In the genomic region with DNA sequence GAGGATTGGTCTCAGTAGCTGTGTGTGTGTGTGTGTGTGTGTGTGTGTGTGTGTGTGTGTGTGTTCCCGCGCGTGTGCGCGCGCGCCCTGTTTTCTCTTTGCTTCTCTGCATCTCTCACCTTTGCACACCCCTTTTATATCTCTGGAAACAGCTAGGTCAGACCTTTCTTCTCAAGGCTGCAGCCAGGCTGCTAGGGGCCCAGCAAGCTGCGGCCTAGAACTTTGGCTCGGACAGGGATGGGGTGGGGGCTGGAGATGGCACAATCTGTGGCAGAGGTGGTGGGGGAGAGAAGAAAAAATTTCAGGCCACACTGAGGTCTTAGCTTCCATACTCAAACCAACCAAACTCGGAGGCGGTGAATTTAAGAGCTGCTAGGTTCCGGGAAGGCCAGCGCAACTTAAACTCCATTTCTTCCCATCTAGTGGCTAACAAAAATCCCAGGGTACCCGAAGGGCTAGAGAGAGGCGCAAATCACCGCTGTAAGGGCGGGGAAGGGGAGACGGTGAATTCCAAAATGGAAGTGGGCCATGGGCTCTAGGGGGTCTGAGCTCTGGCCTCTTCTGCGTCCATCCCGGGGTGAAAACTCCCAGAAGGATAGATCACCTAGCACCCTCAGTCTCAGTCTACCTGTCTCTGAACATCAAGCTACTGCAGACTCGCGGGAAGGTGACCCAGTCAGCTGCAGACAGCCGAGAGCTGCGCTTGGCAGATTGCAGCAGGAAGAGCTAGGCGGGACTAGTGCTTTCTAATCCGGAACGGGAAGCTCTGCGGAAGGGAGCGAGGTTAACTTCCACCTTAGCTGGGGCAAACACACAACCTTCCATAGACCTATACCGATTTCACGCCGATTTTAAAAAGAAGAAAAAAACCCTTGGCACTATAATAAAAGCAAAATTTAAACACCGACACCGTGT, we compare ENCODE assay signal across 8 mouse cellular contexts. TPM values are rescaled to one million over a fixed set of nuclear protein-coding genes. Genes with fewer than 3 reads are reported as not detected.
DNase-seq lines count a peak whose midpoint lies in the region; ATAC-seq and TF ChIP-seq lines count a peak whose summit lies in the region.

No protein-coding gene starts in this region.

- DNase-seq in adrenal gland, postnatal 14 days: peak; percentile 33
- no peak for DNase-seq in adrenal gland, adult 8-10 months
- DNase-seq in hindbrain, embryonic 14.5 days (ENCODE audit: low spot score): peak; percentile 60
- peak; percentile 49 to 57 for DNase-seq in thymus, postnatal 36 days

- peaks cover 96% of the 10 kb centered on the region for H3K27me3 ChIP-seq in embryonic facial prominence, embryonic 15.5 days
- peaks cover 53% of the 10 kb centered on the region for H3K27me3 ChIP-seq in hindbrain, embryonic 14.5 days (ENCODE audit: control insufficient read depth, insufficient read depth, low read length)
- peaks cover 77% of the 10 kb centered on the region for H3K27me3 ChIP-seq in limb, embryonic 12.5 days
- H3K27me3 ChIP-seq in myocyte (ENCODE audit: control insufficient read depth, insufficient read depth, insufficient read length): no peaks in the 10 kb centered on the region

- no peak overlapping the region for H3K27ac ChIP-seq in embryonic facial prominence, embryonic 15.5 days (replicated peaks)
- peak overlapping the region; percentile 96 for H3K27ac ChIP-seq in hindbrain, embryonic 14.5 days
- no peak overlapping the region for H3K27ac ChIP-seq in limb, embryonic 12.5 days

- WGBS in embryonic facial prominence, embryonic 15.5 days: 4% methylated on average over 34 of the region's 34 CpGs
- WGBS in hindbrain, embryonic 14.5 days: 1% methylated on average over 34 of the region's 34 CpGs
- WGBS in limb, embryonic 12.5 days: 5% methylated on average over 34 of the region's 34 CpGs

- ATAC-seq in activated CD4-positive, CD25-positive, alpha-beta regulatory T cell, adult 4 months: peak; percentile 47
- no peak for ATAC-seq in embryonic facial prominence, embryonic 15.5 days (ENCODE audit: insufficient number of reproducible peaks, low FRiP score, low TSS enrichment, low read depth)
- ATAC-seq in hindbrain, embryonic 14.5 days (ENCODE audit: low FRiP score): no peak
- no peak for ATAC-seq in limb, embryonic 12.5 days (ENCODE audit: insufficient number of reproducible peaks, insufficient read depth, low FRiP score, low TSS enrichment, low read depth)

- no peak for TF ChIP-seq POLR2A in myocyte (IDR thresholded peaks at IDR 0.05; ENCODE audit: insufficient read length, low read depth)

- no peaks in the 10 kb centered on the region for H3K9me3 ChIP-seq in embryonic facial prominence, embryonic 15.5 days (replicated peaks)
- no peaks in the 10 kb centered on the region for H3K9me3 ChIP-seq in hindbrain, embryonic 14.5 days (ENCODE audit: control insufficient read depth, low read length)
- no peaks in the 10 kb centered on the region for H3K9me3 ChIP-seq in limb, embryonic 12.5 days

- peak overlapping the region; percentile 32 for H3K4me3 ChIP-seq in embryonic facial prominence, embryonic 15.5 days (replicated peaks)
- H3K4me3 ChIP-seq in hindbrain, embryonic 14.5 days (replicated peaks; ENCODE audit: low read length): peak overlapping the region; percentile 46
- H3K4me3 ChIP-seq in limb, embryonic 12.5 days (replicated peaks): peak overlapping the region; percentile 40
- peak overlapping the region; percentile 34 for H3K4me3 ChIP-seq in myocyte

- no peak overlapping the region for H3K9ac ChIP-seq in embryonic facial prominence, embryonic 15.5 days
- H3K9ac ChIP-seq in hindbrain, embryonic 14.5 days: peak overlapping the region; percentile 72
- H3K9ac ChIP-seq in limb, embryonic 12.5 days (replicated peaks): peak overlapping the region; percentile 44

- H3K79me2 ChIP-seq in myocyte (ENCODE audit: control insufficient read depth, insufficient read depth): peaks cover 3% of the 10 kb centered on the region

- peak overlapping the region; percentile 46 for H3K4me2 ChIP-seq in embryonic facial prominence, embryonic 15.5 days (replicated peaks)
- peak overlapping the region; percentile 74 for H3K4me2 ChIP-seq in hindbrain, embryonic 14.5 days (replicated peaks)
- peak overlapping the region; percentile 63 for H3K4me2 ChIP-seq in limb, embryonic 12.5 days
- peak overlapping the region; percentile 93 for H3K4me2 ChIP-seq in myocyte (ENCODE audit: low read depth)

- H3K4me1 ChIP-seq in embryonic facial prominence, embryonic 15.5 days: peaks cover 51% of the 10 kb centered on the region
- H3K4me1 ChIP-seq in hindbrain, embryonic 14.5 days (replicated peaks; ENCODE audit: control insufficient read depth, insufficient read depth, low read length): peaks cover under 1% of the 10 kb centered on the region; the same call in 1 of the 2 replicates
- H3K4me1 ChIP-seq in limb, embryonic 12.5 days (replicated peaks): peaks cover 33% of the 10 kb centered on the region

- no peak overlapping the region for H3ac ChIP-seq in myocyte (ENCODE audit: control insufficient read depth, insufficient read length)

- H3K36me3 ChIP-seq in embryonic facial prominence, embryonic 15.5 days: no peaks in the 10 kb centered on the region
- no peaks in the 10 kb centered on the region for H3K36me3 ChIP-seq in hindbrain, embryonic 14.5 days (replicated peaks; ENCODE audit: control insufficient read depth, insufficient read depth)
- no peaks in the 10 kb centered on the region for H3K36me3 ChIP-seq in limb, embryonic 12.5 days
- no peaks in the 10 kb centered on the region for H3K36me3 ChIP-seq in myocyte (ENCODE audit: control insufficient read depth, insufficient read depth)

TF ChIP-seq in myocyte, 11 proteins besides CTCF, POLR2A, EP300 and RAD21:
- TF ChIP-seq REST (IDR thresholded peaks at IDR 0.05; ENCODE audit: insufficient read depth, insufficient read length) (no peak), E2F4 (IDR thresholded peaks at IDR 0.05; ENCODE audit: insufficient read depth) (no peak), CEBPB (IDR thresholded peaks at IDR 0.05; ENCODE audit: insufficient read depth, poor library complexity, severe bottlenecking) (no peak), MAX (IDR thresholded peaks at IDR 0.05; ENCODE audit: low read depth) (no peak)

RNA-seq across cellular contexts. Expression of gene Nrn1, which starts 3.7 kb away (rescaled TPM):
- 5.9 and 40.5 TPM in 2 replicates for total RNA-seq in adrenal gland, postnatal 14 days (2021)
- 1 to 10 TPM; 2.8 to 6.1 (median 3.7) TPM for total RNA-seq in adrenal gland, adult 8-10 months (2022)
- polyA plus RNA-seq in activated CD4-positive, CD25-positive, alpha-beta regulatory T cell, adult 4 months (2017; shearing (Covaris generic)): 10 to 100 TPM; 21.6 to 35.2 TPM
- polyA plus RNA-seq in embryonic facial prominence, embryonic 15.5 days (2015; fragmentation: Nextera tagmentation; extraction: Ambion mirVana): 6.5 and 8.5 TPM in 2 replicates
- polyA plus RNA-seq in hindbrain, embryonic 14.5 days (2014; fragmentation: Nextera tagmentation; extraction: Ambion mirVana): 64.6 and 83.7 TPM in 2 replicates
- polyA plus RNA-seq in limb, embryonic 12.5 days (2016; fragmentation: Nextera tagmentation; extraction: Ambion mirVana): 2.9 and 3.4 TPM in 2 replicates
- polyA plus RNA-seq in myocyte (2012; fragmentation: generic; extraction: Trizol): 5.1 TPM
